Mouse (Mus musculus) MEL (cell line): ENCODE measurements around the gene Parp8. TPM values are rescaled to one million over a fixed set of nuclear protein-coding genes. Genes with fewer than 3 reads are reported as not detected.

ENCODE experiments used
- DNase-seq: peaks from one replicate; pipeline ENCODE4 v3.0.0; 2011; ENCODE audit warnings: low read depth, low spot score
- H3K27ac ChIP-seq: 2 replicates; pipeline ENCODE4 v1.5.1; 2012; ENCODE audit warnings: low read depth, mild to moderate bottlenecking, control low read depth, low read length, moderate library complexity; ENCODE audit not compliant: control insufficient read depth
- H3K27me3 ChIP-seq, 2 experiments: fragments of 150-350 bp in 1 of 2; sonication (generic) in 1 of 2; 2 replicates each; pipeline ENCODE4 v1.6.1; 2012; ENCODE audit warnings: low read length in 2 of 2, mild to moderate bottlenecking in 2 of 2, improper control_type of control experiment in 1 of 2, moderate library complexity in 1 of 2; ENCODE audit not compliant: insufficient read depth in 2 of 2, control insufficient read depth in 1 of 2
- H3K36me3 ChIP-seq, 2 experiments: 2 replicates each; pipeline ENCODE4 v1.6.1; 2012 to 2014; ENCODE audit warnings: low read length in 2 of 2, improper control_type of control experiment in 1 of 2, inconsistent platforms in 1 of 2, mild to moderate bottlenecking in 1 of 2; ENCODE audit not compliant: insufficient read depth in 2 of 2, control insufficient read depth in 1 of 2
- H3K4me1 ChIP-seq, 2 experiments: fragments of 150-350 bp in 1 of 2; sonication (generic) in 1 of 2; 2 replicates each; pipeline ENCODE4 v1.6.1; 2012; ENCODE audit warnings: low read length in 2 of 2, improper control_type of control experiment in 1 of 2, mild to moderate bottlenecking in 1 of 2; ENCODE audit not compliant: insufficient read depth in 2 of 2, control insufficient read depth in 1 of 2
- H3K4me3 ChIP-seq, 2 experiments: fragments of 150-350 bp in 1 of 2; sonication (generic) in 1 of 2; 2 replicates each; pipeline ENCODE4 v1.5.1; 2012; ENCODE audit warnings: low read depth in 2 of 2, low read length in 2 of 2, mild to moderate bottlenecking in 2 of 2, moderate library complexity in 2 of 2, control low read depth in 1 of 2, improper control_type of control experiment in 1 of 2; ENCODE audit not compliant: control insufficient read depth in 1 of 2, insufficient read depth in 1 of 2
- H3K79me2 ChIP-seq: 2 replicates; pipeline ENCODE4 v1.6.1; 2012; ENCODE audit warnings: mild to moderate bottlenecking, low read length, moderate library complexity; ENCODE audit not compliant: control insufficient read depth, poor library complexity, insufficient read depth
- H3K9ac ChIP-seq: 2 replicates; pipeline ENCODE4 v1.6.1; 2012; ENCODE audit warnings: low read depth, mild to moderate bottlenecking, control low read depth, low read length, moderate library complexity; ENCODE audit not compliant: control insufficient read depth, poor library complexity, severe bottlenecking
- H3K9me3 ChIP-seq: fragments of 150-350 bp; sonication (generic); replicated peaks from 2 replicates; pipeline ENCODE4 v1.6.1; 2012; ENCODE audit warnings: mild to moderate bottlenecking, low read length, improper control_type of control experiment, moderate library complexity; ENCODE audit not compliant: insufficient read depth
- CHD2 ChIP-seq: IDR thresholded peaks from 2 replicates; pipeline ENCODE4 v1.6.1; 2011; ENCODE audit warnings: low read length, improper control_type of control experiment
- GABPA ChIP-seq: IDR thresholded peaks from 2 replicates; pipeline ENCODE4 v1.6.1; 2012; ENCODE audit warnings: low read depth, mild to moderate bottlenecking, inconsistent platforms, low read length, improper control_type of control experiment, moderate library complexity
- HCFC1 ChIP-seq: IDR thresholded peaks from 2 replicates; pipeline ENCODE4 v1.6.1; 2012; ENCODE audit warnings: low read depth, mild to moderate bottlenecking, inconsistent platforms, low read length, improper control_type of control experiment, moderate library complexity
- MAFK ChIP-seq: IDR thresholded peaks from 2 replicates; pipeline ENCODE4 v1.6.1; 2011; ENCODE audit warnings: low read depth, mild to moderate bottlenecking, low read length, improper control_type of control experiment, borderline replicate concordance
- MXI1 ChIP-seq: IDR thresholded peaks from 2 replicates; pipeline ENCODE4 v1.6.1; 2011; ENCODE audit warnings: mild to moderate bottlenecking, low read depth, low read length, improper control_type of control experiment
- POLR2A ChIP-seq, 2 experiments: IDR thresholded peaks; 2 replicates each; pipeline ENCODE4 v1.6.1; 2011 to 2012; ENCODE audit warnings: low read length in 2 of 2, mild to moderate bottlenecking in 2 of 2, control low read depth in 1 of 2, improper control_type of control experiment in 1 of 2, low read depth in 1 of 2, moderate library complexity in 1 of 2; ENCODE audit not compliant: control insufficient read depth in 1 of 2, insufficient read depth in 1 of 2, poor library complexity in 1 of 2
- POLR2AphosphoS5 ChIP-seq: IDR thresholded peaks from 2 replicates; pipeline ENCODE4 v1.6.1; 2012; ENCODE audit warnings: low read depth, borderline replicate concordance, mild to moderate bottlenecking, inconsistent platforms, low read length, moderate library complexity, mixed read lengths
- RAD21 ChIP-seq: IDR thresholded peaks from 2 replicates; pipeline ENCODE4 v1.6.1; 2011; ENCODE audit warnings: mild to moderate bottlenecking, low read depth, low read length, improper control_type of control experiment
- SIN3A ChIP-seq: IDR thresholded peaks from 2 replicates; pipeline ENCODE4 v1.6.1; 2012; ENCODE audit warnings: low read length, improper control_type of control experiment, inconsistent platforms
- SMC3 ChIP-seq: IDR thresholded peaks from 2 replicates; pipeline ENCODE4 v1.6.1; 2011; ENCODE audit warnings: low read depth, low read length, improper control_type of control experiment
- TAL1 ChIP-seq: IDR thresholded peaks from 2 replicates; pipeline ENCODE4 v1.6.1; 2012; ENCODE audit warnings: mild to moderate bottlenecking, inconsistent platforms, low read length, moderate library complexity, mixed read lengths
- TCF12 ChIP-seq: IDR thresholded peaks from 2 replicates; pipeline ENCODE4 v1.6.1; 2014; ENCODE audit warnings: low read depth, mild to moderate bottlenecking, inconsistent platforms, low read length, improper control_type of control experiment, moderate library complexity
- UBTF ChIP-seq: IDR thresholded peaks from 2 replicates; pipeline ENCODE4 v1.6.1; 2012; ENCODE audit warnings: low read depth, mild to moderate bottlenecking, inconsistent platforms, low read length, improper control_type of control experiment, moderate library complexity, borderline replicate concordance; ENCODE audit not compliant: insufficient read depth
- USF2 ChIP-seq, 2 experiments: IDR thresholded peaks; 2 replicates each; pipeline ENCODE4 v1.6.1; 2011 to 2012; ENCODE audit warnings: improper control_type of control experiment in 2 of 2, low read length in 2 of 2, borderline replicate concordance in 1 of 2, inconsistent platforms in 1 of 2, low read depth in 1 of 2, mild to moderate bottlenecking in 1 of 2; ENCODE audit not compliant: insufficient read depth in 1 of 2
- ZMIZ1 ChIP-seq: IDR thresholded peaks from 2 replicates; pipeline ENCODE4 v1.6.1; 2012; ENCODE audit warnings: low read depth, mild to moderate bottlenecking, inconsistent platforms, low read length, improper control_type of control experiment, moderate library complexity
- ZNF384 ChIP-seq: IDR thresholded peaks from 2 replicates; pipeline ENCODE4 v1.6.1; 2012; ENCODE audit warnings: low read depth, mild to moderate bottlenecking, inconsistent platforms, low read length, improper control_type of control experiment
- polyA plus RNA-seq, 2 experiments: library from polyadenylated mRNA; stranded (reverse) in 1 of 2; unstranded in 1 of 2; fragments of >175 nt in 1 of 2; fragments of >200 nt in 1 of 2; gene quantifications; 2 replicates each; pipeline versions ENCODE4 v1.2.1 to v1.2.4; 2012; ENCODE audit warnings: low replicate concordance in 2 of 2, low read depth in 1 of 2; ENCODE audit not compliant: insufficient read length in 2 of 2, insufficient read depth in 1 of 2, missing spikeins in 1 of 2
- total RNA-seq: library from RNA; depleted of rRNA; stranded (reverse); fragments of 300-350 nt; gene quantifications from 2 replicates; pipeline ENCODE4 v1.2.3, GENCODE M21; 2012

Parp8 gene
- total and polyA plus RNA-seq, 3 experiments, result not detected

GRCm38 (mm10) chr13:117027336-117027735 is 2.0 kb upstream of the Parp8 start:
- H3K27ac ChIP-seq, result no peak overlapping the region

GRCm38 (mm10) chr13:117026276-117026780 is 991 bp upstream of the Parp8 start:
- H3K27ac ChIP-seq, result no peak overlapping the region
- no peaks in the 10 kb centered on the region for H3K79me2 ChIP-seq
- TF ChIP-seq RAD21 (no peak), TAL1 (no peak), POLR2A (IDR thresholded peaks at IDR 0.05; ENCODE audit: control insufficient read depth in 1 of 2, insufficient read depth in 1 of 2, low read depth in 1 of 2, low read length in 2 of 2, poor library complexity in 1 of 2) (no peak), ZMIZ1 (no peak), POLR2AphosphoS5 (no peak)
- DNase-seq, result no peak
- no peaks in the 10 kb centered on the region for H3K4me1 ChIP-seq
- no peak overlapping the region for H3K4me3 ChIP-seq
- no peaks in the 10 kb centered on the region for H3K9me3 ChIP-seq
- no peak overlapping the region for H3K9ac ChIP-seq
- no peaks in the 10 kb centered on the region for H3K36me3 ChIP-seq
- H3K27me3 ChIP-seq, result no peaks in the 10 kb centered on the region

More at GRCm38 (mm10) chr13:117027336-117027735, 2.0 kb upstream of the Parp8 start:
- Histone ChIP-seq H3K4me1 (0 out of 4 replicates have a peak, but pooled peaks cover 0 to 4% of the 10 kb centered on the region in 2 experiments), H3K9me3 (no peaks in the 10 kb centered on the region), H3K4me3 (no peak overlapping the region), H3K27me3 (no peaks in the 10 kb centered on the region), H3K79me2 (no peaks in the 10 kb centered on the region), H3K9ac (no peak overlapping the region), H3K36me3 (no peaks in the 10 kb centered on the region; a peak in 2 of 4 replicates)
- no peak for DNase-seq
- TF ChIP-seq HCFC1, result no peak
- no peak for TF ChIP-seq MAFK
- no peak for TF ChIP-seq ZNF384
- no peak for TF ChIP-seq TCF12
- TF ChIP-seq SMC3, result no peak
- TF ChIP-seq CHD2, result no peak
- no peak for TF ChIP-seq GABPA
- TF ChIP-seq MXI1, result no peak
- TF ChIP-seq UBTF, result no peak

GRCm38 (mm10) chr13:117024916-117025225 is 466 bp downstream of the Parp8 start:
- Histone ChIP-seq H3K79me2 (no peaks in the 10 kb centered on the region), H3K9ac (no peak overlapping the region), H3K36me3 (no peaks in the 10 kb centered on the region), H3K27me3 (no peaks in the 10 kb centered on the region), H3K9me3 (no peaks in the 10 kb centered on the region), H3K27ac (no peak overlapping the region), H3K4me3 (no peak overlapping the region), H3K4me1 (no peaks in the 10 kb centered on the region)
- no peak for TF ChIP-seq USF2 (IDR thresholded peaks at IDR 0.05; ENCODE audit: borderline replicate concordance in 1 of 2, insufficient read depth in 1 of 2, low read depth in 1 of 2, low read length in 2 of 2)
- no peak for TF ChIP-seq SIN3A
- DNase-seq, result no peak
